Mouse (Mus musculus): Measurements from ENCODE around the gene Snx22.

Gene Snx22

GRCm38 (mm10) chr9:66039290-66039689, 30.2 kb downstream of the Snx22 start:
- in situ Hi-C loops (cut with MboI; ENCODE audit: low pct_unique_long_range_greater_than_20kb in 1 of 2, low sequenced_read_pairs in 2 of 2, unreplicated experiment in 1 of 2) = no loop called here

- in situ Hi-C loops (cut with MboI; ENCODE audit: low pct_unique_long_range_greater_than_20kb in 1 of 2, low sequenced_read_pairs in 2 of 2, unreplicated experiment in 1 of 2) = no loop called here
Measured at GRCm38 (mm10) chr9:66038581-66038980, 30.9 kb downstream of the Snx22 start.

GRCm38 (mm10) chr9:66038082-66038481, 31.4 kb downstream of the Snx22 start:
- in situ Hi-C loops (cut with MboI; ENCODE audit: low pct_unique_long_range_greater_than_20kb in 1 of 2, low sequenced_read_pairs in 2 of 2, unreplicated experiment in 1 of 2) = no loop called here

GRCm38 (mm10) chr9:66020601-66021000, 48.9 kb downstream of the Snx22 start:
- in situ Hi-C loops (cut with MboI; ENCODE audit: low pct_unique_long_range_greater_than_20kb in 1 of 2, low sequenced_read_pairs in 2 of 2, unreplicated experiment in 1 of 2) = no loop called here

Measured in mouse embryonic stem cell (cell line).